Mouse (Mus musculus) neural tube, embryonic 11.5 days (tissue): ENCODE results near the gene Sytl1. TPM values are rescaled to one million over a fixed set of nuclear protein-coding genes. Genes with fewer than 3 reads are reported as not detected.

Source experiments
- ATAC-seq: fragments of 200-750 bp; cut with Nextera tagmentation; 2 replicates; pipeline ENCODE4 v1.8.0; 2017; ENCODE audit warnings: moderate number of reproducible peaks, mild to moderate bottlenecking, moderate TSS enrichment, moderate library complexity; ENCODE audit not compliant: insufficient read depth, low FRiP score, low TSS enrichment
- DNase-seq: peaks from one replicate; pipeline ENCODE4 v3.0.0-alpha.2; 2015; ENCODE audit warnings: low spot score
- H3K27ac ChIP-seq: fragments of 300-500 bp; sonication (generic); 2 replicates; pipeline ENCODE4 v1.5.1; 2014; ENCODE audit warnings: low read depth, mild to moderate bottlenecking, low read length
- H3K27me3 ChIP-seq: fragments of 300-500 bp; sonication (generic); 2 replicates; pipeline ENCODE4 v1.6.1; 2014; ENCODE audit warnings: mild to moderate bottlenecking, low read length, mixed read lengths; ENCODE audit not compliant: control insufficient read depth, insufficient read depth
- H3K36me3 ChIP-seq: fragments of 300-500 bp; sonication (generic); 2 replicates; pipeline ENCODE4 v1.6.1; 2014; ENCODE audit warnings: mild to moderate bottlenecking, low read length, moderate library complexity, mixed read lengths; ENCODE audit not compliant: control insufficient read depth, insufficient read depth
- H3K4me1 ChIP-seq: fragments of 300-500 bp; sonication (generic); 2 replicates; pipeline ENCODE4 v1.6.1; 2014; ENCODE audit warnings: low read length, mixed read lengths; ENCODE audit not compliant: control insufficient read depth, insufficient read depth
- H3K4me2 ChIP-seq: fragments of 300-500 bp; sonication (generic); 2 replicates; pipeline ENCODE4 v1.6.1; 2014; ENCODE audit warnings: low read depth, mild to moderate bottlenecking, moderate library complexity
- H3K4me3 ChIP-seq: fragments of 300-500 bp; sonication (generic); 2 replicates; pipeline ENCODE4 v1.5.1; 2014; ENCODE audit warnings: low read depth, low read length
- H3K9ac ChIP-seq: fragments of 300-500 bp; sonication (generic); 2 replicates; pipeline ENCODE4 v1.6.1; 2014; ENCODE audit warnings: mild to moderate bottlenecking, low read length
- H3K9me3 ChIP-seq: fragments of 300-500 bp; sonication (generic); 2 replicates; pipeline ENCODE4 v1.6.1; 2016; ENCODE audit warnings: low read length; ENCODE audit not compliant: control insufficient read depth
- WGBS: fragments of 180-500 bp; shearing (Covaris S2); extraction: QIAGEN DNeasy Blood & Tissue Kit; methylation state at CpG from one replicate; pipeline ENCODE4 v1.1.7; 2014; 5-methylcytosine and 5-hydroxymethylcytosine counted together
- polyA plus RNA-seq: library from polyadenylated mRNA; unstranded; fragments of >200 nt; fragmentation: Nextera tagmentation; extraction: Ambion mirVana; gene quantifications from 2 replicates; pipeline ENCODE4 v1.2.1, GENCODE M21; 2014

Sytl1 gene
- polyA plus RNA-seq, 1 experiment from 2014 or later: 1.2 TPM

DNA sequence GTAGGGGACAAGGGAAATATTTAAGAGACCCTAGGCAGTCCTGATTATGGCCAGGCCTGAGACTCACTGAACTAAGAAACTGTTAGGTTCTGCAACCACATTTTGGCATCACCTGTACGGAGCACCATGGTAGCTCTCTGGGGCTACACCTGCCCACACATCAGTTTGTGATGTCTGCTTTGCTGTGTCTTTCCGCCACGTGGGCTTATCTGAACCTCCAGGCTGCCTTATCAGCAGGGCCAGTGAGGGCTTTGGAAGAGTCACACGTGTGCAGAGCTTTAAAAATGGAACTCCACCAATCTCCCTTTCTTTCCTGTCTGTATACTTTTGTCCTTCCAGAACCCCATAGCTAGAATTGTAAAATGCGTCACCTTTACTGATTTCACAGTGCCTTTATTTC lies 23.0 kb upstream of the Sytl1 start:
- Histone ChIP-seq H3K27ac (no peak overlapping the region), H3K4me3 (no peak overlapping the region), H3K9me3 (no peaks in the 10 kb centered on the region), H3K4me1 (peaks cover 8% of the 10 kb centered on the region), H3K9ac (no peak overlapping the region), H3K4me2 (no peak overlapping the region), H3K27me3 (no peaks in the 10 kb centered on the region), H3K36me3 (no peaks in the 10 kb centered on the region)
- no peak for ATAC-seq
- WGBS: 88% methylated on average over 5 of the region's 5 CpGs
- no peak for DNase-seq

DNA sequence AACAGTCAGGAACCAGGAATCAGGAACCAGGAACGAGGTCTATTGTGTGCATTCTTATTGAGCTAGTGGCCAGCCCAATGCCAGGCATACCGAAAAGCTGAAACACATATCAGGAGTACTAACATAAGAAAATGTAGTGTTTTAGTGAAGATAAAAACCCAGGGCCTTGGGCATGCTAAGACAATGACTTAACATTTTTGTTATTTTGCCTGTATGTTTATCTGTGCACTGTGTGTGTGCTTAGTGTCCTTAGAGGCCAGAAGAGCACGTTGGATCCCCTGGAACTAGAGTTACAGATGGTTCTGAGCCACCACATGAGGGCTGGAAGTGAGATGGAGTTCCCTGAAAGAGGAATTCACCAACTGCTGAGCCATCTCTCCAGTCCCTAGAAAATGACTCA lies 22.4 kb upstream of the Sytl1 start:
- WGBS: 83% methylated on average over 3 of the region's 3 CpGs
- Histone ChIP-seq H3K36me3 (no peaks in the 10 kb centered on the region), H3K4me1 (peaks cover 8% of the 10 kb centered on the region), H3K9me3 (no peaks in the 10 kb centered on the region), H3K4me3 (no peak overlapping the region), H3K9ac (no peak overlapping the region), H3K27me3 (no peaks in the 10 kb centered on the region), H3K4me2 (no peak overlapping the region), H3K27ac (no peak overlapping the region)
- no peak for DNase-seq
- ATAC-seq: no peak

DNA sequence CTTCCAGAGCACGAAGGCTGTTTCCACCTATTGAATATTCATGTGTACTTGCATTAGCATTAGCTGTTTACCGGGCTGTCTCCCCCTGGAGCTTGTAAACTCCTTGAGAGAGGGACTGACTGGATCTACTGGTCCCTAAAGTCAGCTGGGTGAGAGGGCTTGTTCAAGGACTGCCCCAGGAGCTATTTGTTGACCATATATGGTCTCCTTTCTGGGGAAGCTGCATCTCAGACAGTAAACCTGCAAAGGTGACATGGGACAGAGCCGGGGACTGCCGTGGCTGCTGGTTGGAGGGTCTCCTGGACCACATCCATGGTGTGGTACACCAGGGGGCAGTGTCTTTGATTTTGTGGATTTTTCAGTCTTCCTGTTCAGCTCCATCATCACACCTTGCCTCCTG lies 19.7 kb upstream of the Sytl1 start:
- Histone ChIP-seq H3K27me3 (no peaks in the 10 kb centered on the region), H3K36me3 (no peaks in the 10 kb centered on the region), H3K9me3 (no peaks in the 10 kb centered on the region), H3K9ac (no peak overlapping the region), H3K27ac (peak overlapping the region; percentile 79; the same call in 1 of the 2 replicates), H3K4me2 (no peak overlapping the region), H3K4me3 (no peak overlapping the region), H3K4me1 (peaks cover 8% of the 10 kb centered on the region)
- whole genome bisulfite sequencing: 21% methylated on average over 4 of the region's 4 CpGs
- no peak for DNase-seq
- no peak for ATAC-seq

DNA sequence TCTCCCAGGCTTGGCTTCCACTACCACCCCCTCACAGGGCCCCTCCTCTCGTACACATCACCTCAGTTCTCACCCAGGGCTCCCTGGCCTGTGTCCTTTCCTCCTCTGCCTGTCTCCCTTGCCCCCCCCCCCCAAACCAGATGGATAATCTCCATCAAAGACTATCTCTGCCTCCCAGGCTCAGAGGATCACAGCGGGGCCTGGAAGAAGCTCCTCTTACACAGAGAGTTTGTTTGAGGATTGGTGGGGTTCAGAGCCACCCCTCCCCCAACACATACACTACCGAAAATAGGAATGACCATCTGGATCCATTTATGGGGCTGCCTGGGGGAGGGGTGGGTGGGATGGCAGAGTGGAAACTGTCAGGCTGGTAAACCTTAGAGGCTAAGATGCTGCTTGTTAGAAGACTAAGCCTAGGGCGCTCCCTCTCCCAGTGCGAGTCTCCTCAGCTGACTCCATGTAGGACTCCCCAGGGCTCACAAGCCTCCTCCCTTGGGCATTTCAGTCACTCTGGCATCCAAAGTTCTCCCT lies 19.1 kb upstream of the Sytl1 start:
- Histone ChIP-seq H3K27me3 (no peaks in the 10 kb centered on the region), H3K4me2 (peak overlapping the region; percentile 12; the same call in 1 of the 2 replicates), H3K9ac (peak overlapping the region; percentile 18; the same call in 1 of the 2 replicates), H3K9me3 (no peaks in the 10 kb centered on the region), H3K4me1 (peaks cover 8% of the 10 kb centered on the region), H3K36me3 (no peaks in the 10 kb centered on the region), H3K4me3 (no peak overlapping the region), H3K27ac (peak overlapping the region; percentile 79)
- DNase-seq: peak; percentile 64
- ATAC-seq: no peak
- 24% methylated on average over 5 of the region's 5 CpGs for WGBS

DNA sequence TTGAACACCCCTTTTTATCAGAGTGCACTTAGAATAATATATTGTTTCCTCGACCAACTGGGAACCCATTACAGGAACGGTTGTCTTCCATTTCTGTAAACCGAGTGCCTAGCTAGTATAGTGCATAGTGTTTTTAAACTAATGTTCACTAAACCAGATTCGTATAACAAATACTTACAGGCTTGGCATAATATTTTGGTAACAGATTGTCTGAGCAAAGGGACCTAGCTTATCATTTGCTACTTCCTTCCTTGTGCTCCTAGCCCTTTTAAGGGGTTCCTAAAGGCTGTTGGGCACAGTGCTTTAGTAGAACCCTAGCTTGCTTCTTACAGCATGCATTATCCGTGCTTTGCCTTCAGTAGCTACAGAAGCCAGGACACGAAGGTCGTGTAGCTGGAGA lies 18.6 kb upstream of the Sytl1 start:
- H3K4me1 ChIP-seq: peaks cover 8% of the 10 kb centered on the region
- DNase-seq: no peak
- 46% methylated on average over 7 of the region's 7 CpGs for WGBS
- H3K9ac ChIP-seq: peak overlapping the region; percentile 18; the same call in 1 of the 2 replicates
- peak overlapping the region; percentile 16; the same call in 1 of the 2 replicates for H3K4me2 ChIP-seq
- H3K27me3 ChIP-seq: no peaks in the 10 kb centered on the region
- H3K36me3 ChIP-seq: no peaks in the 10 kb centered on the region
- no peaks in the 10 kb centered on the region for H3K9me3 ChIP-seq
- no peak for ATAC-seq
- H3K4me3 ChIP-seq: no peak overlapping the region
- H3K27ac ChIP-seq: peak overlapping the region; percentile 79

DNA sequence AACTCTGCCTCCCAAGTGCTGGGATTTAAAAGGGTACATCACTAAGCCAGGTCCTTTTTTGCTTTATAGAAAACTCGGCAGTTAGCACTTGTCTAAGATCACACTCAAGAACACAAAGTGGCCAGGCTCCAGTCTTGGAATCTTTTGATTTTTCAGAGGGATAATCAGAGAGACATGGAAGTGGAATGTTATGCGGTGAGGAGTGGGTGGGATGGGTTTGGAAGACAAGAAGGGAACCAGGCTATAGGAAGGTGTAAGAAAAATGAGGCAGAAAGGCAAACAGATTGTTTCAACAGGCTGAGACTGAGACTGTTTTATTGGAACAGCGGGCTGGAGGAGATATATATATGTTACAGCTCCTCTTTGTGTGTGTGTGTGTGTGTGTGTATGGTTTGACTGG lies 15.6 kb upstream of the Sytl1 start:
- Histone ChIP-seq H3K4me1 (peaks cover 12% of the 10 kb centered on the region), H3K9me3 (no peaks in the 10 kb centered on the region), H3K27ac (peak overlapping the region; percentile 89), H3K4me3 (no peak overlapping the region), H3K4me2 (peak overlapping the region; percentile 56; the same call in 1 of the 2 replicates), H3K36me3 (no peaks in the 10 kb centered on the region), H3K27me3 (no peaks in the 10 kb centered on the region), H3K9ac (peak overlapping the region; percentile 85)
- WGBS: 93% methylated on average over 3 of the region's 3 CpGs
- DNase-seq (no peak), ATAC-seq (no peak)

DNA sequence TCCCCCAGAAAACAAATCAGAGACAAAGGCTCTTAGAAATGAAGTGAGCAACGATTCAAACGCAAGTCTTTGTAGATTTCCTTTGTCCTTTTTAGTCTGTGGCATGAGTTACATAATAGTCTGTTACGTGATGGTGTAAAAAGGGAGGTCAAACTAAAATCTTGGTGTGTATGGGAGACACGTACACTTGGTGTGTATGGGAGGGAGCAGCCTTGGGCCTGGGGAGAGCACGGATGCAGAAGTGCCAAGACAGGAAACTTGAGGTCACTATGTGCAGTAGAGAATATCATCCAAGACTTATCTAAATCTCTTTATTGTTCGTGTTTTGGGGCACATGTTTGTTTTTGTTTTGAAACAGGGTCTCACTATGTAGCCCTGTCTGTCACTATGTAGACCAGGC lies 15.2 kb upstream of the Sytl1 start:
- DNase-seq (no peak), ATAC-seq (no peak)
- H3K4me2 ChIP-seq: peak overlapping the region; percentile 56
- peak overlapping the region; percentile 72 for H3K4me3 ChIP-seq
- peaks cover 12% of the 10 kb centered on the region for H3K4me1 ChIP-seq
- no peaks in the 10 kb centered on the region for H3K36me3 ChIP-seq
- peak overlapping the region; percentile 89 for H3K27ac ChIP-seq
- WGBS: 37% methylated on average over 6 of the region's 6 CpGs
- H3K9me3 ChIP-seq: no peaks in the 10 kb centered on the region
- peak overlapping the region; percentile 85 for H3K9ac ChIP-seq
- H3K27me3 ChIP-seq: no peaks in the 10 kb centered on the region

DNA sequence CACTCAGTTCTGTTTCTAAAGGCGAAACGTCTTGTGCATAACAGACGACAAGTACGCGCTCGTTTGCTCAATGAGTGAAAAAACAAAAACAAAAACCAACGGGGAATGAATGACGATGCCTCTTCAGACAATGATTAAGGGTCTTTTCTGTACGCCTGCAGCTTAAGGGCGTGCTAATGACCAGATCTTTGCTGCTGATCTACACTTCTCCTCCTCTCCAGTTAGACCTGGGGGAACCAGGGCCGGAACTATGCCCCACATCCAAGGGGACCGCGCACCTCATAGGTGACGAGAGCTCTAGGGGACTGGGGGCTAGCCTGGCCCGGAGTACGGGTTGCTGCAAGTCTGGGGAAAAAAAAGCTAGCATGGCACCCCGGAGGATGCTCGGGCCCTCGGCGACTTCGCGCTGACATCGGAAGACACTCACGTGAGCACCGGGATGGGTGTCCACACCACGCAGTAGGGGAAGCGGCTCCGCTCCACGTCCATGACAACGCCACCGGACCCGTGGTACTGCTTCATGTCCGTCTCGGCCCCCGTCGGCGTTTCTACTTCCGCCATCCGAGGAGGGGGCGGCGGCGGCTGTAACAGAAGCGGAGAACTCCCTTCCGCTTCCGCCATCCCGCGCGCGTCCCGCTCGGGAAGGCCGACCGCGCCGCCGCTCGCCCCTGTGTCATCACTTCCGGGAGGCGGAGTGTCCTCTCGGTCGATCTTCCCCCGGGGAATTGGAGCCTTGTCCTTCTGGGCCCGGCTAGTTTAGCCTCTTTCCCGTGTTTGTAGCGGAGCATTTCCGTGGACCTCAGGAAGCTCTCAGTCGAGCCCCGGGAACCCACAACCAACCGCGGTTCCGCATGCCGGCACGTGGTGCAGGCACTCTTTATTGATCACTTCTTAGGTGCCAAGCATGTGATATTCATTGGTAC lies 14.5 kb upstream of the Sytl1 start, which contains the start of gene Tmem222:
TSS of gene Tmem222 (minus strand) at position 689 of the 923 bp plus-strand sequence.
- Histone ChIP-seq H3K4me2 (peak within 1 kb of the TSS; percentile 56), H3K27me3 (no peaks in the 10 kb centered on the region), H3K36me3 (no peaks in the 10 kb centered on the region), H3K27ac (peak within 1 kb of the TSS; percentile 89), H3K9me3 (no peaks in the 10 kb centered on the region), H3K4me3 (peak within 1 kb of the TSS; percentile 72), H3K9ac (peak within 1 kb of the TSS; percentile 85), H3K4me1 (peaks cover 8% of the 10 kb centered on the region)
- peak; percentile 95 for DNase-seq
- under 1% methylated on average over 71 of the region's 73 CpGs for WGBS
- ATAC-seq: peak; percentile 89
